Mouse (Mus musculus) embryonic facial prominence, embryonic 15.5 days (tissue): ENCODE results near the gene Eif4enif1. TPM values are rescaled to one million over a fixed set of nuclear protein-coding genes. Genes with fewer than 3 reads are reported as not detected.

Source experiments
- ATAC-seq: fragments of 200-750 bp; cut with Nextera tagmentation; 2 replicates; pipeline ENCODE4 v1.8.0; 2017; ENCODE audit warnings: low read depth, moderate TSS enrichment; ENCODE audit not compliant: insufficient number of reproducible peaks, low FRiP score, low TSS enrichment
- H3K27ac ChIP-seq: fragments of 300-500 bp; sonication (generic); replicated peaks from 2 replicates; pipeline ENCODE4 v1.5.1; 2015; ENCODE audit warnings: mild to moderate bottlenecking, inconsistent platforms
- H3K27me3 ChIP-seq: fragments of 300-500 bp; sonication (generic); 2 replicates; pipeline ENCODE4 v1.6.1; 2015; ENCODE audit warnings: inconsistent platforms
- H3K36me3 ChIP-seq: fragments of 300-500 bp; sonication (generic); 2 replicates; pipeline ENCODE4 v1.6.1; 2015; ENCODE audit warnings: mild to moderate bottlenecking, inconsistent platforms
- H3K4me1 ChIP-seq: fragments of 300-500 bp; sonication (generic); 2 replicates; pipeline ENCODE4 v1.6.1; 2015; ENCODE audit warnings: inconsistent platforms
- H3K4me2 ChIP-seq: fragments of 300-500 bp; sonication (generic); replicated peaks from 2 replicates; pipeline ENCODE4 v1.6.1; 2015; ENCODE audit warnings: mild to moderate bottlenecking, inconsistent platforms
- H3K4me3 ChIP-seq: fragments of 300-500 bp; sonication (generic); replicated peaks from 2 replicates; pipeline ENCODE4 v1.5.1; 2015; ENCODE audit warnings: mild to moderate bottlenecking, inconsistent platforms
- H3K9ac ChIP-seq: fragments of 300-500 bp; sonication (generic); 2 replicates; pipeline ENCODE4 v1.6.1; 2015; ENCODE audit warnings: inconsistent platforms
- H3K9me3 ChIP-seq: fragments of 300-500 bp; sonication (generic); replicated peaks from 2 replicates; pipeline ENCODE4 v1.6.1; 2016; ENCODE audit warnings: inconsistent platforms
- WGBS: fragments of 180-500 bp; shearing (Covaris S2); methylation state at CpG from one replicate; pipeline ENCODE4 v1.1.7; 2015; 5-methylcytosine and 5-hydroxymethylcytosine counted together
- polyA plus RNA-seq: library from polyadenylated mRNA; unstranded; fragments of >200 nt; fragmentation: Nextera tagmentation; extraction: Ambion mirVana; gene quantifications from 2 replicates; pipeline ENCODE4 v1.2.1, GENCODE M21; 2015

The Eif4enif1 gene
- polyA plus RNA-seq, 1 experiment from 2014 or later = 50.4 TPM

DNA sequence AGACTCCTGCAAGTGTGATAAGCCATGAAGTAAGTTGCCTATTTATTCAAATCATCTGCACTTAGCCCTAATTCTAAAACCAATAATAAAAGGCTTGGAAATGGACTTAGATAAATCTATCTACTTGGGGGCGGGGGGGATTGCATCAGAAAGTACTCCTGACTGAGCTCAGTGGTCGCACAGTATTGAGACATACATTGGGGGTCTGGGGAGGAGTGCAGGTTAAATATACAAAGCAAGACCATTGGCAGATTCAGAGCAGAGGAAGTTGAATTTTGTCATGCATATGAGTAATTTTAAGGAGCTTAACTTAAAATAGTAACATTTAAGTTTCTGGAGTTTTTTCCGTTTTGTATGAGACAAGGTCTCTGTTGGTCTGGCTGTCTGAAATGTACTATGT, 30.1 kb downstream of the Eif4enif1 start:
- Histone ChIP-seq H3K4me1 (no peaks in the 10 kb centered on the region), H3K4me3 (no peak overlapping the region), H3K9ac (no peak overlapping the region), H3K27me3 (no peaks in the 10 kb centered on the region), H3K27ac (no peak overlapping the region), H3K4me2 (no peak overlapping the region), H3K36me3 (peaks cover 81% of the 10 kb centered on the region), H3K9me3 (no peaks in the 10 kb centered on the region)
- 76% methylated on average over 3 of the region's 3 CpGs for WGBS
- no peak for ATAC-seq

DNA sequence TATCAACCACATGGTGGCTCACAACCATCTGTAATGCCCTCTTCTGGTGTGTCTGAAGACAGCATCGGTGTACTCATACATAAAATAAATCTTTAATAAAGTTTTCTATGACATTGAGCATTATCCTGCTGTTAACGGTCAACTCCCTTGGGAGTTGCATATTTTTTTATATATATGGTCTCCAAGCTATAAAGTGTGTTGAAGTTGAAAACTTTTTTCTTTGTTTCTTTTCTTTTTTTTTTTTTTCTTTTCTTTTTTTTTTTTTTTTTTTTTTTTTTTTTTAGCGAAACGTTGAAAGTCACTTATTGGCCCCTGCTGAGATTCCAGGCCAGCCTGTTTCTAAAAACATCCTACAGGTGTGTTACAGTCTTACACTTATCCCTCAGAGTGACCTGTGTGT, 31.5 kb downstream of the Eif4enif1 start:
- ATAC-seq = no peak
- 94% methylated on average over 4 of the region's 4 CpGs for WGBS
- no peak overlapping the region for H3K27ac ChIP-seq

GRCm38 (mm10) chr11:3235277-3235676, 33.1 kb downstream of the Eif4enif1 start:
- Histone ChIP-seq H3K9ac (no peak overlapping the region), H3K4me2 (no peak overlapping the region), H3K4me1 (no peaks in the 10 kb centered on the region), H3K9me3 (no peaks in the 10 kb centered on the region), H3K27ac (no peak overlapping the region), H3K4me3 (no peak overlapping the region), H3K36me3 (peaks cover 87% of the 10 kb centered on the region), H3K27me3 (no peaks in the 10 kb centered on the region)
- 89% methylated on average over 5 of the region's 5 CpGs for WGBS
- ATAC-seq = no peak

More for the DNA sequence above, 31.5 kb downstream of the Eif4enif1 start:
- no peak overlapping the region for H3K9ac ChIP-seq
- no peaks in the 10 kb centered on the region for H3K27me3 ChIP-seq
- no peaks in the 10 kb centered on the region for H3K9me3 ChIP-seq
- H3K4me1 ChIP-seq = no peaks in the 10 kb centered on the region
- H3K36me3 ChIP-seq = peaks cover 86% of the 10 kb centered on the region
- H3K4me2 ChIP-seq = no peak overlapping the region
- no peak overlapping the region for H3K4me3 ChIP-seq

GRCm38 (mm10) chr11:3242395-3242794, 40.2 kb downstream of the Eif4enif1 start:
- H3K27ac ChIP-seq = no peak overlapping the region
- ATAC-seq = no peak
- no peak overlapping the region for H3K4me3 ChIP-seq
- WGBS = 94% methylated on average over 7 of the region's 7 CpGs
- H3K4me2 ChIP-seq = no peak overlapping the region
- H3K9me3 ChIP-seq = no peaks in the 10 kb centered on the region
- H3K9ac ChIP-seq = no peak overlapping the region
- H3K4me1 ChIP-seq = no peaks in the 10 kb centered on the region
- peaks cover 87% of the 10 kb centered on the region for H3K36me3 ChIP-seq
- no peaks in the 10 kb centered on the region for H3K27me3 ChIP-seq

DNA sequence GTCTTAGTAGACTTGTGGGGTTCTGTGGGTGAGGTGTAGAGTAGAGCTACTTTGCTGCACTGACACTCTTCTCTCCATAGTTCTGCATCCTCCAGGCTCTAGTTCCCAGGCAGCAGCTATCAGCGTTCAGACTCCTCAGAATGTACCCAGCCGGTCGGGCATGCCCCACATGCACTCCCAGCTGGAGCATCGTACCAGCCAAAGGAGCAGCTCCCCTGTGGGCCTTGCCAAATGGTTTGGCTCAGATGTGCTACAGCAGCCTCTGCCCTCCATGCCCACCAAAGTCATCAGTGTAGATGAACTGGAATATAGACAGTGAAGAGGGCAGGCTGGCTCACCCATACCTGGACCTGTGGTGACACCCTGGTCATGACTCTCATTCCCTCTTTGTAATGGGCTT, 41.6 kb downstream of the Eif4enif1 start:
- Histone ChIP-seq H3K4me2 (no peak overlapping the region), H3K27ac (no peak overlapping the region), H3K36me3 (peaks cover 90% of the 10 kb centered on the region), H3K27me3 (no peaks in the 10 kb centered on the region), H3K4me1 (no peaks in the 10 kb centered on the region), H3K4me3 (no peak overlapping the region), H3K9ac (no peak overlapping the region), H3K9me3 (no peaks in the 10 kb centered on the region)
- no peak for ATAC-seq
- WGBS = 77% methylated on average over 4 of the region's 4 CpGs

DNA sequence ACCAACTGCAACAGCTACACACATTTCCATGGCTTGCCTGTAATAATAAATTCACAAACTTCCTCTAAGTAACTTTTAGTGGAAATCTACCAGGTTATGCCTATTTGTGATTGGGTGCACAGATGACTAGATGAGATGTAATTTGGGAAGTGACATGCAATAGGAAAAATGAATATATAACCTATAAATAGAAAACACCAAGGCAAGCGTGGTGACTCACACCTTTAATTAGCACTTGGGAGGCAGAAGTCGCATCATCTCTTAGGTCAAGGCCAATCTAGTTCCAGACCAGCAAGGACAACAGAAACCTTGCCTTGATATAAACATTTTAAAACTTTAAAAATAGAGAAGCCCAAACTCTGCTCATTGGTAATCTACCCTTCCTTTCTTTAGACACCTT, 45.2 kb downstream of the Eif4enif1 start:
- H3K9ac ChIP-seq = no peak overlapping the region
- no peak overlapping the region for H3K27ac ChIP-seq
- no peak overlapping the region for H3K4me2 ChIP-seq
- H3K9me3 ChIP-seq = no peaks in the 10 kb centered on the region
- no peaks in the 10 kb centered on the region for H3K4me1 ChIP-seq
- WGBS = 77% methylated on average over 2 of the region's 2 CpGs
- H3K36me3 ChIP-seq = peaks cover 89% of the 10 kb centered on the region
- no peak overlapping the region for H3K4me3 ChIP-seq
- H3K27me3 ChIP-seq = no peaks in the 10 kb centered on the region
- ATAC-seq = no peak

DNA sequence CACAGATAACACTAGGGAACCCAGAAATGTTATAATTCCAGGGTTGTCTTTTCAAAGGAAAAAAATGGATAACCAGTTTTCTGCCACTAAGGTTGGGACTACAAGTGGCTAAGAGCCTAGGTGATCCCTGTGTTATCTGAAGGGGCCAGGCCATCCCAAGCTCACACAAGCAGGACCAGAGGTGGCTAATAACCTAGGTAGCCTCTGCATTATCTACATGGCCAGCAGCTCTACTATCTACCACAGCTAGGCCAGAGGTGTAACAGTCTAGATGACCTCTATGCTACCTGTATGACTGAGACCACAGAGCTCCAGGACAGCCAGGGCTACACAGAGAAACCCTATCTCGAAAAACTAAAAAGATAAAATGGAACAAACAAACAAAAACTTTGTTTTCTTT, 57.3 kb downstream of the Eif4enif1 start:
- H3K27ac ChIP-seq = no peak overlapping the region
- 94% methylated on average over 1 of the region's 1 CpGs for WGBS
- H3K27me3 ChIP-seq = no peaks in the 10 kb centered on the region
- H3K4me3 ChIP-seq = no peak overlapping the region
- no peak overlapping the region for H3K9ac ChIP-seq
- peaks cover 5% of the 10 kb centered on the region; the same call in 1 of the 2 replicates for H3K4me1 ChIP-seq
- ATAC-seq = no peak
- no peaks in the 10 kb centered on the region for H3K9me3 ChIP-seq
- H3K36me3 ChIP-seq = peaks cover 83% of the 10 kb centered on the region
- H3K4me2 ChIP-seq = no peak overlapping the region

DNA sequence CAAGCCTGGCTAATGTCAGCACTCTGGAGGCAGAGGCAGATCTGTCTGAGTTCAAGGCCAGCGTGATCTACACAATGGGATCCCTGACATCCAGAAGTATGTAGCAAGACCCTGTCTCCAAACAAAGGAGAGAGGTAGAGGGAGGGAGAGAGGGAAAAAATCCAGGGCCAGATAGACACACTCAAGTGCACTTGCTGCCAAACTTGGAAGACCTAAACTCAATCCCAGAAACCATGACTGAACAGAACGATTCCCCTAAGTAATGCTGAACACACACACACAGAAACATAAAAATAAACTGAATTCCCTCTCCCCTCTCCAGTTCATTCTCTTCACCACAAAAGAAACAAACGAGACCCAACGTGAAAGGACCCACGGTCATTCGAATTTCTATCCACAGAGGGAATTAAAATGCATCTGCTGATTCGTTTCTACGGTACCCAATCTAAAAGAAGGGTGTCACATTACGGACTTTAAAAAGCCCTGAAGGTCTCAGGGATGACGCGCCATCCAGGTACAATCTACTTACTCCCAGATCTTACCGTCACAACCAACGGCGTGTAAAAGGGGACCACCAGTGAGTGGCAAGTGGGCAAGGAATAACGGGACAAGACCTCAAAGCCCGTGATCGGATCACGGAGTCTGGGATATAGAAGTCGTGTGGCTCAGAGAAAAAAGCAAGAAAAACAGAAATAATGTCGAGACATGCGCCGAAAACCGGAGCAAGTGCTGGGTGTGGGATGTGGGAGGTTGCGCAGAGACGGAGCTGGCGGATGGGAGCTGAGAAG, 63.3 kb downstream of the Eif4enif1 start:
- Histone ChIP-seq H3K4me3 (peak overlapping the region; percentile 82), H3K9me3 (no peaks in the 10 kb centered on the region), H3K36me3 (peaks cover 30% of the 10 kb centered on the region), H3K4me1 (peaks cover 15% of the 10 kb centered on the region), H3K27me3 (no peaks in the 10 kb centered on the region), H3K9ac (peak overlapping the region; percentile 100), H3K4me2 (peak overlapping the region; percentile 63), H3K27ac (peak overlapping the region; percentile 97)
- WGBS = 2% methylated on average over 26 of the region's 26 CpGs
- ATAC-seq = no peak

DNA sequence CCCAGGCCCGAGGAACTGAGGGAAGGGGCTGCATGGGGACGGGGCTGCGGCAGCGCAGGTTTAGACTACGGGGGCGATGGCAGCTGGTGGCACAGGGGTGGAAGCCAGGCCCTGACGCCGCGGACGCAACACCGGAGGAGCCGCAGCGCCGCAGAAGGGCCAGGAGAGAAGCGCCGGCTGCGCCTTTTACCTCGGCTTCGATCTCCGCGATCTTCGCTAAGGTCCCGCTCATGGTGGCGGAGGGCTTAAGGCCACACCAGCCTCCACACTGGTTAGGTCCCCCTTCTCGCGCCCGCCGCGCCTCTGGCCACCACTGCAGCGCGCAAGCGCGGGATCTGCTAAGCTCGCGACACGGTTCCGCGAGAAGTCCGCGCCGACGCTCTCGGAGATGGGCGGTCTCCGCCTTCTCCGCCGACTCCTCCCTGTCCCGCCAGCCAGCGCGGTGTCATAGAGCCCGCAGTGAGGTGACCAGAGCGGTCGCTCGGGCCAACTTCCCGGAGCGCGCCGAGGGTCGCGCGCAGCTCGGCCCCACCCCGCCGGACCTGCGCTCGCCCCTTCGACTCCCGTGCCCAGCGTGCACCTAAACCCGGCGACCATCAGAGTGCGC, 64.0 kb downstream of the Eif4enif1 start, which contains the start of gene Drg1:
Gene Drg1 (minus strand): TSS at position 337 of the 607 bp plus-strand sequence.
- Histone ChIP-seq H3K9ac (peak within 1 kb of the TSS; percentile 100), H3K4me2 (peak within 1 kb of the TSS; percentile 63), H3K27me3 (no peaks in the 10 kb centered on the region), H3K36me3 (peaks cover 25% of the 10 kb centered on the region), H3K4me1 (peaks cover 15% of the 10 kb centered on the region), H3K27ac (peak within 1 kb of the TSS; percentile 97), H3K9me3 (no peaks in the 10 kb centered on the region), H3K4me3 (peak within 1 kb of the TSS; percentile 82)
- ATAC-seq = peak; percentile 98
- under 1% methylated on average over 70 of the region's 72 CpGs for WGBS

DNA sequence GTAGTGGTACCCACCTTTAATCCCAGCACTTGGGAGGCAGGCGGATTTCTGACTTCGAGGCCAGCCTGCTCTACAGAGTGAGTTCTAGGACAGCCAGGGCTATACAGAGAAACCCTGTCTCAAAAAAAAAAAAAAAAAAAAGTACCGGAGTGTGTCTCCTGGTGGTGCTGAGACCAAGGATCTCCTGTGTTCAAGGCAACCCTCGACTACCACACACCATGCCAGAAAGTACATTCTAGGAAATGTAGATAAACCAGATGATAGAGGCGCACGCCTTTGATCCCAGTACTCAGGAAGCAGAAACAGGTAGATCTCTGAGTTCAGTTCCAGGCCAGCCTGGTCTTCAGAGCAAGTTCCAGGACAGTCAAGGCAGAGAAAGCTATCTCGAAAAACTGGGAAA, 64.9 kb downstream of the Eif4enif1 start:
- 52% methylated on average over 7 of the region's 7 CpGs for WGBS
- H3K27me3 ChIP-seq = no peaks in the 10 kb centered on the region

GRCm38 (mm10) chr11:3269241-3269640, 67.0 kb downstream of the Eif4enif1 start:
- Histone ChIP-seq H3K9ac (no peak overlapping the region), H3K9me3 (no peaks in the 10 kb centered on the region), H3K27me3 (no peaks in the 10 kb centered on the region), H3K4me1 (peaks cover 10% of the 10 kb centered on the region), H3K36me3 (no peaks in the 10 kb centered on the region), H3K4me3 (no peak overlapping the region), H3K4me2 (no peak overlapping the region), H3K27ac (no peak overlapping the region)
- ATAC-seq = no peak
- 32% methylated on average over 4 of the region's 4 CpGs for WGBS

More for the DNA sequence above, 64.9 kb downstream of the Eif4enif1 start:
- Histone ChIP-seq H3K27ac (peak overlapping the region; percentile 97), H3K36me3 (peaks cover 16% of the 10 kb centered on the region), H3K9me3 (no peaks in the 10 kb centered on the region), H3K4me1 (peaks cover 15% of the 10 kb centered on the region), H3K4me2 (peak overlapping the region; percentile 49), H3K9ac (no peak overlapping the region), H3K4me3 (peak overlapping the region; percentile 82)
- ATAC-seq = no peak
